Mouse (Mus musculus) kidney, postnatal 10 days (tissue): ENCODE data around the gene Cdhr3.

ENCODE experiments used
- DNase-seq: peaks from one replicate; pipeline ENCODE4 v3.0.0; 2021; ENCODE audit warnings: mixed read lengths

The Cdhr3 gene

DNA sequence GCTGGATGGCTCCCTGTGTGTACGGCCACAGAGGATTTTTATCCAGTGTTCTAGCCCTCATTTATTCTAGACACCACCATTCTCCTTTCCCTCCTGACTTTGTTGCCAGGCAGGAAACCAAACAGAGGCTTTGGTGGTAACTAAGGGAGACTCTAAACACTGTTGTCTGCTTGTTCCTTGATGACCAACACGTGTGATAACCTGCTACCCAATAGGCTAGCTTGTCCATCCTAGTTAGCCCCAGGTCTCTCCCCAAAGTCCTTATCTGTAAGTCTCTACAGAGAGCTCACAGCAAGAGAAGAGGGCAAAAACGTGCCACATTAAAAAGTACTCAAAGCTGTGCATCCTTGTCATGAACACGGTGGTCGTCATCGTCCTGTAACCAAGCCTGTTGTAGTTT lies at the start of gene Cdhr3:
Gene Cdhr3, minus strand, starts transcription at position 101 of the 400 bp plus-strand sequence.
- DNase-seq: no peak

DNA sequence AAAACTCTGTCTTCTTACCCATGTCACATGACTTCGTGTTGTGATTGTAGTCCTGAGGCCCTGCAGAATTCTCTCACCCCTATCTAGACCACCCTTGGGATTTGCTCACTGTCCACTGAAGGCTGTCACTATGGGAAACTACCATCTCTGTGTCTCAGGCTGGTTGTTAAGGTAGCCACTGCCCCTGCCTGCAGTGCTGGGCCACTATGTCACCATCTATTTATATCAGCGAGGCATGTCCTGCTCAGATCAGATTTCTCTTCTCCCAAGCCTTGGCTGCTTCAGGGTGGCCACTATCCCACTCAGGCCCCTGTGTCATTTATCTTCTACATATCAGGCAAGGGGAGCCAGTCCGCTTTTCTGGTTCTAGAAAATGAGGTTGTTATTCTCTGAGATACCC lies 46.4 kb upstream of the Cdhr3 start:
- DNase-seq: no peak

DNA sequence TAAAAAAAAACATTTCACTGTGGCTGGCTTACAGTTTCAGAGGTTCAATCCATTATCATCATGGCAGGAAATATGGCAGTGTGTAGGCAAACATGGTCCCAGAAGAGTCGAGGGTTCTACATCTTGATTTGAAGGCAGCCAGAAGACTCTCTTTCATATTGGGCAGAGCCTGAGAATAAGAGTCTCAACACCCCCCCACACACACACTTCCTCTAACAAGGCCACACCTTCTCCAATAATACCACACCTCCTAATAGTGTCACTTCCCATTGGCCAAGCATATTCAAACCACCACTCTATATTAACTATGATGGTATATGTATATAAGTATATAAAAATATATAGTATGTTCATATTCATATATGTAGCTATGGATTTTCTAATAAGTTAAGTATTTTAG lies 45.2 kb upstream of the Cdhr3 start:
- no peak for DNase-seq

DNA sequence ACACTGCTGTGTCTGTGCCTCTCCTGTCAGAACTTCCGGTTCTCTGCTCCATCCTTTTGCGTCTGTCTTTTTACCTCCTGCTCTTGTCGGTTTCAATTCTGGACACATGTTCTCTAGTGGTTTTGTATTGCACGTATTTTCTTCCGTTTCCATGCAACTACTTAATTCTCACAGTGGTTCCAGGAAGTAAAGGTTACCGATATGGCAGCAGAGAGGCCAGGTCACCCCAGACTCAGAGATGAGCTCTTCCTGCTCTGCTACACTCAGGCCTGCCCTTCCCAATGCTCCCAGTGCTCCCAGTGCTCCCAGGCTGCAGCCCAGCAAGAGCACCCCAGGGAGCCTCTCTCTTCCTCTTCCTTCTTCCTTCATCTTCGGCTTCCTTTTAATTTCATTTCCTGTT lies 39.1 kb upstream of the Cdhr3 start:
- DNase-seq: no peak

DNA sequence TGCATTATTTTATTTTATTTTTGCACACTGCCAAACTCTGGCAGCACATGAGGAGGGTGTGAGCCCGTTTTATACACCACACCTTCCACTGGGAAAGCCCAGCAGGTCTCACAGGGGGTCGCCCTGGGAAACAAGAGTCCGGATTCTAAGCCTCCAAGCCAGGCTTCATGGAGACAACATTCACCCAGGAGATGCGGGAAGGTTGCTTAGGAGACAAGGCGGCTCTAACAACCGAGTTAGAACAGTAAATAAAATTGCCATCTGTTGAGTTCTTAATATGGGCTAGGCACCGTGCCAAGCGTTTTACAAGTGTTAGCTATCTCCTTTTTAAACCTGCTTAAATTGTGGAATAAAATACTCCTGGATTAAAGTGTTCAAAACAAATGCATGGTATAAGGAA lies 37.7 kb upstream of the Cdhr3 start:
- no peak for DNase-seq

DNA sequence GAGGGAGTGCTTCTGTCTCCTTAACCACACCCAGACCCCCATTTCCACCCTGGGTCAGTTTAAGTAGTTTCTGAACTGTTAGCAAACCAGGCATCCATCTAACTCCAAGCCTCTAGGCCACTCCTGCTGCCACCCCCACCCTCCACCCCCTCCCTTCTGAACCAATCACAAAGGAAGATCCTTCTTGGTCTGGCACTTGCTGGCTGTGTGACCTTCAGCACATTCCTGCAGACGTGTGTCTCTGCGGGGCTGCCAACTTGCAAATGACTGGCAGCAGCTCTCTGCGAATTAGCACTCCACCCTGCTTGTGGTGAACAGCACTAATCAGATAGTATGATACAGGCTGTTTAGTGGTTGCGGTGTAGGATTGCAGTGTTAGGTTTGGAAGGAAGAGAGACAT lies 36.7 kb upstream of the Cdhr3 start:
- peak; percentile 30 for DNase-seq

DNA sequence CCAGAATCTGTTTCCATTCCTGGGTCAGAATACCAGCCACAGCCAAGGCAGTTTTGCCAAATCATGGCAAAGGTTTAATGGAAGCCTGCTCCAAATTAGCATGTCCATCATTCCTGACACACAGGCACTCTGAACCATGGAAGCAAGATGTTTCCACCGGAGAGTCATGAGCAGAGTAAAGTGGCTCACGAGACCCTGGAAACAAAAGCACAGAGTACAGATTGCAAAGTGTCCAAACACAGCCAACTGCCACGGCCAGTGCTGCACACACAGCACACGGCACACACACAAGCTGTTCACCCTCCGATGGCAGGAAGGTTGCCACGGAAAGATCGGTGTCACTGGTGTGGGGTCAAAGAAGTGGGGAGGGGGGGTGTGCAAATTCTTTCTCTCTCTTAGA lies 36.0 kb upstream of the Cdhr3 start:
- no peak for DNase-seq

DNA sequence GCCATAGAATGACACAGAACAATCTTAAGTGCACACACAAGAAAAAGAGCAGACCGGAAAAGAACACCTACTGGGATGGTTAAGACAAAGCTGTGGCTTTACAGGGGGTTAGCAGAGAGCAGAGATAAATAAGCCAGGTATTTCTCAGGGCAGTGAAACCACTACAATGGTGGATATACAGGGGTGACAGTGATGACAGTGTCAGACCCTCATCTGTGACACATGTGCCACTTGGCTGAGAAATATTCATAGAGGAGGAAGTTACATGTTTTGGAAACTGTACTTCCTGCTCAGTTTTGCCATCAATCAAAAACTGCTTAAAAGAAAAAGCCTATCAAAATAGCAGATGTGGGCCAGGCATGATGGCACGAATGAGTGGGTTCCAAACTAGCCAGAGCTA lies 35.4 kb upstream of the Cdhr3 start:
- DNase-seq: no peak

DNA sequence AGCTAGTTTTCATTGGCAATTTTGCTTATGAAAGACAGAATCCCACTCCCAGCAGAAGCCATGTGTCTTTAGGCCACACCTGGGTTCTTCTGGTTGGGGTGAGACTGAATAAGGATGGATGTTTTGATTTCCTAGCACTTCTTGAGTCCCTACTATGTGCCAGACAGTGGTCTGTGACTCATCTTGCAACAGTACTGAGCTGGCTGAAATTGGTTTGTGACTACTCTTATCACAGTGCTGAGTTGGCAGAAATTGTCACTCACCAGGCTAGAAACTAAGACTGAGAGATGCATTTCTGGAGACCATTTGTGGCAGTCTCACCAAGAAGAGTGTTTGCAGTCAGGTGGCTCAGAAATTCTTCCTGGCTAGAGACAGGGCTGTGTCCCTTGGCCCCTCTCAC lies 33.6 kb upstream of the Cdhr3 start:
- DNase-seq: no peak

DNA sequence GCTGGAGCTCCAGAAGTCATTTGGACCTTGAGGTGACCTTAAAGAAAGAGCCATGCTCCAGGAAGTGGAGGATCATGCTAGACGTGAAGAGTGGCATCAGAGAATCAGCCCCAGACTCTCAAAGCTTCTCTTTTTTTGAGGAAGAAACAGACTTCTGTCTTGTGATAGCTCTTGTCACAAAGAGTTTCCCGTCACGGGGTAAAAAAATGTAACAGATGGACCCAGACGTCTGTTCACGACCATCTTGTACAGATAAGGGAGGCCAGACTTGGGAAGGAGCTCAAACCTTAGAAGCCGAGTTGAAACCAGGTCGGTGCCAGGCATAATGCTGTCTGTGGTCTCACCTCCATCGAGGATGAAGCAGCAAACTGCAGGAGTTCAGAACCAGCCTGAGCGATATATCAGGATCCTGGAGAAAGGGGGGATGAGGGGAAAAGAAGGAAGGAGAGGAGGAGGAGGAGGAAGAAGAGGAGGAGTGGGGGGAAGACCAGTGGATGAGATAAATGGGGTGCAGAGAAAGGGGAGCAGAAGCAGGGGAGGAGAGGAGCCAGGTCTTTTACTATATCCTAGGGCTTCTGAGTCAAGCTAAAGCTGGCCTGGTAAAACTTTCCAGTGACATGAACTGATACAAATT lies 33.0 kb upstream of the Cdhr3 start:
- no peak for DNase-seq

DNA sequence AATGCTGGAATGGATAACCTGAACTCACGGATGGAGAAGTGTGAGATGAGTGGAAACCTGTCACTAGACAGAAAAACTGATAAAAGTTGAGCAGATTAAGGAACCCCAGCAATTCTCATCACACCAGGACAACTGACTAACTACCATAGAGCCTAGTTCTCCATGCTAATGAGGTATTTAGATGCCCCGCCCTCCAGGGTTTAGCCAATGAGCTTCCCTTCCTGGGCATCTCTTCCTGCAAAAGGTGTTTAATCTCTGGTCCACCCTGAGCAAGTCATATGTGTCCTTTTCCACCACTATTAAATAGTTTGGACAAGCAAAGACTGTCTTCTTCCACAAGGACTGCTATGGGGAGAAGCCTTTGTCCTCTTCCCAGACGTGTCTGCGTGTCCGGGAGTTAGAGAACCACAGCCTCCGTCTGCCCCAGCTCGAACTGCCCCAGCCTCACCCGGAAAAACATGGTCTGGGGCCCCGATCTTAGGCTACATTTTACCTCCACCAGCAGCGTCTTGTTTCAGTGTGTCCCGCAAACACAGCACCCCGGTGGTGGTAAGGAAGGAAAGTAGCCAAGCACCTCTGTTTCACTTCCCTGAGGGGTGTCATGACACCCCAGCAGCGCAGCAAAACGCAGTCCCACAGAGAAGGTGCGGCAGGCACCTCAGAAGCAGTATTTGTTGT lies 26.1 kb upstream of the Cdhr3 start:
- no peak for DNase-seq

DNA sequence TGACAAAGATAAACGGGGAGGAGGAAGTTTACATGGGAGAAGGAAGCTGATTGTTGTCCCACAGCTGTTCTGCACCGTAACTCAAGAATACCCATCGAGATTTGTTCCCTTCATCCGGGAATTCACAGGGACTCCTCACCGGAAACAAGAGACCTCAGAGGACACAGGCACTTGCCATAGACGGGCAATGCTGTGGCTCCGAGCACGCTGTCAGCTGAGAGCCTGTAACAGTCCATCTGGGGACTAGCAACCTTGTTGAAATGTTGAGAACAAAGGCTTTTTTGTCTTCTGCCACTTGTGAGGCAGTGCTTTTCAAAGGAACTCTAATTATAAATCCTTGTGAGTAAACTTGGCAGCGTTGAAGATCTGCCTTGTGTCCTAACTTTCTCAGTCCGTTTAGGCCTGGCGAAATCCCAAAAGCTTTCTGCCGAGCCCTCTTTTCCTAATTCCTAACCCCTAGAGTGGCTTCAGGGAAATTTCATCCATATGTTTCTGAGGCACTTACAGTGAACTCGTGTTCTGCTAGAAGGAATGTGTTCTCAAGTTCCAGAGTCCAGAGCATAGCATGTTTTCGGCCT lies 18.3 kb upstream of the Cdhr3 start:
- peak; percentile 58 for DNase-seq

DNA sequence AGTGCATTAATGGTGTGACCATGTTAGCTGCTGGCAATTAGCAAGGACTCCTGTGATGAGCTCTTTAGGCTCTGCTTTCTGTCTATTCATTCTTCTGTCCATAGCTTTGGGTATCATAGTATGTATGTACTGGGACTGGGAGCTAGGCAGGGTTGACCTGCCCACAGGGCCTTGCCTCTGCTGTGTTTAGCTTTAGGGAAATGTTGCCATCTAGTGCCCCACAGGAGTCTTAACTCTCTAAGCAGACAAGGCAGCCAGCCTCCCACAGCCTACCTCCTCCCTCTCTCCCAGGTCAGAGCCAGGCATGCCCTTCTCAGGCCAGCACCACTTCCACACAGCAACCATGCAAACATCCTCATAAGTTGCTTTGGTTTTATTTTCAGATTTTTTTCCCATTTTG lies 16.9 kb upstream of the Cdhr3 start:
- peak; percentile 23 for DNase-seq

DNA sequence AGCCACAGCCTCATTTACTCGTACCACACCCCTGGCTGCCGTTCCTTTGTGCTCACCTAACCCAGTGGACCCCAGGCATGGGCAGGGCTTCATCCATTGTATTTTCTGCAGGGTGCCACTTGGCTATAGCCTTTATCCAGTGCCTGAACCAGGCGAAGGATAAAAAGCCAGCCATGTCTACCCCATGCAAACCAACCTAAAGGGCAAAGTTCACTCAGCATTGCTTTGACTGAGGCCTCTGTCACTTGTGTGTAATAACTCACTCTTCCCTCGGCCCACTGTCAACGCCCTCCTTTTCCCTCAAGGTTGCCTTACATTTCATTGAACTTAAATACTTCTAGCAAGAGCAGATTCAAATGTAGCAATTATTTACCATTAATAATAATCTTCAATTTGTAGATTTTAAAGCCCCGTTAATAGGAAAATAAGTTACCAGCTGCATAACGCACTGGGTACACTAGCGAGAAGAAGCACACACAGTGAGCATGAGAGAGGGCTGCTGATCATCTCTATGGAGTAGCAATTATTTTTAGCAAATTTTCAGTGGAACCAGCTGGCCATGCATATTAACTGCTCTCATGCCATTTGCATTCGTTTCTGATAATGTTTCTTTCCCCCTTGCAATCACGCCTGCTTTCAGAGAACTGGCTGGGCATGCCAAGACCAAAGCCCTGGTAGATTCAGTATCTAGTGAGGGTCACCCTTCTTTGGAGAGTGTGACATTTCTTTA lies 13.9 kb upstream of the Cdhr3 start:
- no peak for DNase-seq

DNA sequence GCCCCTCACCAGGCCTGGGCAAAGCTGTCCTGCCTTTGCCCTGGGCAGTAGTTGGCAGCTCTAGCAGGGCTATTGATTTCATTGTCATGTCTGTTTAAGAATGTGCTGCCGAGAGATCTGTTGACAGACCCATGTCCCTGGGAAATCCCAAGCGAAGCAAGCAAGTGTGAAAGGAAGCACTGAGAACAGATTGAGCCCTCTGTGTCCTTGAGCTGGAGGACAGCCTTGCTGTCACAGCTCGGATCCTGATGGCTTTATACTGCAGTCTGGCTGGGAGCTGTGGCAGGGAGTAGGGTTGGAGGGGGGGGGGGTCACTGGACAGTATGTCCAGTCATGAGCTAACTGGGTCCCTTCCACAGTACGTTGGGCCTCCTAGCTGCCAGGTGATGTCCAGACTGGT lies 13.0 kb upstream of the Cdhr3 start:
- no peak for DNase-seq

DNA sequence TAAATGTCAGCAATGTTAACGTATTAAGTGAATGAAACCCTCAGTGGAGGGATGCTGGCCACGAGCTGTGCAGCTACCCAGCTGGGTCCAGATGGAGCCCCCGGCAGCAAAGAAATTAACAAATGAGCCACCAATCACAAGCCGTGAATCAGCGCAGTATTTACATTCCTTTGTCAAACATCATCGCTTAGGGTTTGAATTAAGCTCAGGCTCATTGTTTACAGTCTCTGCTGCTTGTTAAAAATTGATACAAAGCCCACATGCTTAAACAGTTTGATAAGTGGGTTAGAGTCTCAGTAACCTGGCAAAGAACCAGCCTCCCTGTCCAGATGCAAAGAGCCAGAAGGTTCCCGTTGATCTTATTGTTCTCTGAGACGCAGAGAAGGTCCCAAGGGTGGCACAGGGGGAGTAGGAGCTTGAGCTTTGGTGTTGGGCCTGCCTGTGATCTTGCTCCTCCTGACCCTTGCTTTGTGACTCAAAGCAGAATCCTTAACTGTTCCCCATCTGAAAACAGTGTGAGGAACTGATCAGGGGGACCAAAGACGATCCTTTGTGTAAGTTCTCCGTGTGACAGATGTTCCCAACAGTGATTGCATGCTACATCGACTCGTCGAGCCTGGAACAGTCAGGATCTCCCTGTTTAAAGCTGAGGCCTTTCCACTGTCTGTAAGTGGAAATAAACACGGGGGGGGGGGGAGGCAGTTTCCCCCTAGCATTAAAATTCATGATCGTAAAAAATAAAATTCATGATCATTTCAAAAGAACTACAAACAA lies 9.9 kb upstream of the Cdhr3 start:
- peak; percentile 34 for DNase-seq

DNA sequence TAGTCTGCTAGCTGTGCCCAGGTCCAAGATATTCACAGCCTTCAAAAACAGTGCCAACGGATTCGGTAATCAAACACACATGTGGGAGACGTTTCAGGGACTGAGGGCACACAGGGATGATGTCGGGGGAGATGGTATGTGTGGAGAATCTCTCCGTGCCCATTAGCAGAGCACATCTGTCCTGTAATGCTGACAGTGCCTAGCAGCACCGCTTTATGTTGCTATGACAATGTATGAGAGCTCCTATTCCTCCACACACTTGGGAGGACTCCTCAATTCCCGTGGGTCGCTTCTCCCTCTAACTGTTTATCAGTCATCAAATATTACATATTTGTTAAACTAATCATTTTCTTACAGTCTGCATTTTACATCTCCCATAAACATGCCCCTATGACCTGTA lies 9.0 kb upstream of the Cdhr3 start:
- DNase-seq: no peak

DNA sequence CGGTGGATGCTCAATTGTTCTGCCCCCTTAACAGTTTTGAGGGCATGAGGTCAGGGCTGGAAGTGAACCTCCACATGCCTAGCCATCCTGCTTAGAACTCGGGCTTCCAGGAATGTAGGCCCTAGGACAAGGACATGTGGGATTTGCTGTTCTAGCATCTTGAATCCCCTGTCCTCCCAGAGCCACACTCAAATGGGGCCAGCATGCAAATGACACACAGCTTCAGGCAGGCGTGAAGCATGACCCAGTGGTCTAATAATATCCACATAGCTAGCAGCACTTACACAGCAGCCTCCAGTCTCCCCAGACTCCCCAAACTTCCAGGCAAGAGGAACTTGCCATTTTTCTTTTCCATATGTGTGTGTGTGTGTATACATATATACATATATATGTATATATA lies 3.3 kb upstream of the Cdhr3 start:
- DNase-seq: no peak

DNA sequence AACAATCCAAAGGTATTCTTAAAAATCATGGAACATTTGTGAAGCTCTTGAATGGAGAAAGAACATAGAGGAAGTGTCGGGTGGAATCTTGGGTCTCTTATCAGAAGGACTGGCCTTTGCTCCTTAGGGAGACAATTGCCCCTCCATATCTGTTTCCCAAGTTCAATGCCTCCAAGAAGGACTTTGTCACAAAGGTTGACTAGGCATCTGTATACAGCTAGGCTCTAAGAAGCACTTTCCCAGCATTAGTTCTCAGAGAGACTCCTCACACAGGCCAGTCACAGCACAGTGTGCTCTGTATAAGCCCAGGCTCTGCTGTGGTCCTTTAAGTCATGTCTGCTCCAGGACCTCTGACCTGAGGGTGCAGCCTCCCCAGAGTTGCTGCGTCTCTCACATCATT lies 479 bp downstream of the Cdhr3 start:
- DNase-seq: no peak

DNA sequence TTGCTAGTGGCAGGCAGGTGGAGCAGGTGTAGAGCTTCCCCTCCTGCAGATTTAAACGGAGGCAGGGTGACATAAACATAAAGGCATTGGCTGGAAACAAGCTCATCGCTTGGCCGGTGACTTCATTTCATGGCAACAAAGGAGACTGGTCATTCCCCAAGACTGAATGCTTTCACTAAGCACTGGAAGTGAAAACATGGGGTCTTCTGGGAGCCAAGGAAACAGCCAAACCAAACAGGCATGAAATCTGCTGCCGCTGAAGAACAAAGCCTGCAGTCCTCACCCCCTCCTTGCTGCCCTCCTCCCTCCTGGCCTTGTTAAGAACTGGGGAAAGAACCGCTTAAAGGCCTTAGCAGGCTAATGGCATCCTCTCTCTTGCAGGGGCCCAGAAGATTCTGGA lies 6.5 kb downstream of the Cdhr3 start:
- no peak for DNase-seq

DNA sequence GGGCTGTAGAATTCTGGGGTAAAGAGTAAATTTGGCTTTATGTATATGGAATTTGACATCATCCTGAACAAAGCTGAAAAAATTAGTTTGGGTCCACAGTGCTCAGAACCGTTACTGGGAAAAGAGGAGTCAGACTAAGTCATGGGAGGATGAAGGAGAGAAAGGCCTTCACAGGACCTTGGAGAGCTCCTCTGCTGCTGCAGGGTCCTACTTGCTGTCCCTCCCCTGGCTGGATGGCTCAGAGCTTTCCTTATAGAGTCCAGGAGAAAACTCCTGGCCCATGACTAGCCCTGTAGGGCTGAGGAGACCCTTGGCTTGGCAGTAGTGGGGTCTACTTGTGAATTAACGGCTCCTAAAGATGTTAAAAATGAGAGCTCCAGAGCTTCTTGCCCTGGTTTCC lies 8.0 kb downstream of the Cdhr3 start:
- DNase-seq: peak; percentile 77

DNA sequence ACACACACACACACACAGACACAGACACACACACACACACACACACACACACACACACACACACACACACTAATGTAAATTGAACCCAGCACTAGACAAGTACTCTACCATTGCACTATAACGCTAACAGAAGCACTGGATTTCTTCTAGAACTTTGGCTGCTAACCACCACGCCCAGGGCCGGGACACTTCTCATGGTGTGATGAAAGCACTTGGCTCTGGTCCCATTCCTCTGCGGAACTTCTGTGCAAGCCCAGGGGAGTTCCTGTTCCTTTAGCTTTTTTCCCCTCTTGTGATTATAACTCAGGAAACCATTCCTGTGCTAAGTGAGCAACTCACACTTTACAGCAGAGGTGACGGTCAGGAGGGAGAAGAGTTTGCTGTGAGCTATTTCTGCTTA lies 9.3 kb downstream of the Cdhr3 start:
- peak; percentile 65 for DNase-seq

DNA sequence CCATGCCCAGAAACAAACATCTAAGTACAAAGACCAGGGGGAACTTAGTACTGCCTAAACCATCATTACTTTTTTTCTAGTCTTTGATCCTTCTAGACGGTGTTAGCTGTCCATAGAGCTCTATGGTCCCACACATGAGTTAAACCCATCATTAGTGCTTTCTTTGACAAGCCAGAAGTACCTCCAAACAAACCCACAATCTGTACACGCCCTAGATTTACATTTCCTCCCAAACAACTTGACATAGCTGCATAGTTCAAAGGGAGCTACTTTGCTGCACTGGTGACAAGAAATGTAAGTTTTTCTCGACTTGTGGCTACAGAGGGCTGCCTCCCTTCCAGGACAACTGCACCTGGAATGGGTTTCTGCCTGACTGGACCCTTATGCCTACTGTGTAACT lies 16.4 kb downstream of the Cdhr3 start:
- DNase-seq: no peak
